Mouse (Mus musculus) right cerebral cortex, postnatal 36 days (tissue): ENCODE results near the gene Daglb.
"Not testable (repeated sequence)": the region's sequence is repeated elsewhere in the genome, so short reads cannot be mapped to it uniquely, and the experiment has no call there.

Experiments used
- DNase-seq, 2 experiments: peaks; one replicate each; pipeline ENCODE4 v3.0.0; 2022; ENCODE audit warnings: low spot score in 2 of 2, mixed read lengths in 1 of 2

The Daglb gene

GRCm38 (mm10) chr5:143487193-143487592 lies 22.8 kb downstream of the Daglb start:
- DNase-seq: no peak

GRCm38 (mm10) chr5:143487998-143488397 lies 23.6 kb downstream of the Daglb start:
- DNase-seq: no peak

- DNase-seq: no peak
Measured at GRCm38 (mm10) chr5:143489749-143490342, 25.5 kb downstream of the Daglb start.

- DNase-seq: no peak
Measured at GRCm38 (mm10) chr5:143491736-143492135, 27.4 kb downstream of the Daglb start.

- no peak for DNase-seq
Measured at GRCm38 (mm10) chr5:143493163-143493562, 28.8 kb downstream of the Daglb start.

GRCm38 (mm10) chr5:143495708-143496107 lies 31.3 kb downstream of the Daglb start:
- DNase-seq: no peak

GRCm38 (mm10) chr5:143497451-143497850 lies 33.1 kb downstream of the Daglb start:
- no peak for DNase-seq

- DNase-seq: no peak
Measured at GRCm38 (mm10) chr5:143499197-143499596, 34.8 kb downstream of the Daglb start.

- DNase-seq: no peak
Measured at GRCm38 (mm10) chr5:143499686-143500085, 35.3 kb downstream of the Daglb start.

GRCm38 (mm10) chr5:143500711-143501110 lies 36.3 kb downstream of the Daglb start:
- not testable (repeated sequence) for DNase-seq

GRCm38 (mm10) chr5:143501140-143501539 lies 36.8 kb downstream of the Daglb start:
- no peak for DNase-seq

- no peak for DNase-seq
Measured at GRCm38 (mm10) chr5:143501649-143502048, 37.3 kb downstream of the Daglb start.

- no peak for DNase-seq
Measured at GRCm38 (mm10) chr5:143502899-143503557, 38.6 kb downstream of the Daglb start.

- no peak for DNase-seq
Measured at GRCm38 (mm10) chr5:143503740-143504139, 39.4 kb downstream of the Daglb start.

GRCm38 (mm10) chr5:143504453-143504852 lies 40.1 kb downstream of the Daglb start:
- DNase-seq: no peak

GRCm38 (mm10) chr5:143505056-143505455 lies 40.7 kb downstream of the Daglb start:
- DNase-seq: no peak

GRCm38 (mm10) chr5:143505545-143505944 lies 41.2 kb downstream of the Daglb start:
- no peak for DNase-seq

GRCm38 (mm10) chr5:143509294-143509693 lies 44.9 kb downstream of the Daglb start:
- no peak for DNase-seq

- DNase-seq: no peak
Measured at GRCm38 (mm10) chr5:143509737-143510136, 45.4 kb downstream of the Daglb start.

GRCm38 (mm10) chr5:143511577-143511976 lies 47.2 kb downstream of the Daglb start:
- DNase-seq: no peak

- no peak for DNase-seq
Measured at GRCm38 (mm10) chr5:143512305-143512704, 47.9 kb downstream of the Daglb start.

GRCm38 (mm10) chr5:143514878-143515277 lies 50.5 kb downstream of the Daglb start:
- DNase-seq: no peak

GRCm38 (mm10) chr5:143517005-143517404 lies 52.6 kb downstream of the Daglb start:
- DNase-seq: no peak

GRCm38 (mm10) chr5:143517436-143517835 lies 53.1 kb downstream of the Daglb start:
- no peak for DNase-seq
